In the genomic region with DNA sequence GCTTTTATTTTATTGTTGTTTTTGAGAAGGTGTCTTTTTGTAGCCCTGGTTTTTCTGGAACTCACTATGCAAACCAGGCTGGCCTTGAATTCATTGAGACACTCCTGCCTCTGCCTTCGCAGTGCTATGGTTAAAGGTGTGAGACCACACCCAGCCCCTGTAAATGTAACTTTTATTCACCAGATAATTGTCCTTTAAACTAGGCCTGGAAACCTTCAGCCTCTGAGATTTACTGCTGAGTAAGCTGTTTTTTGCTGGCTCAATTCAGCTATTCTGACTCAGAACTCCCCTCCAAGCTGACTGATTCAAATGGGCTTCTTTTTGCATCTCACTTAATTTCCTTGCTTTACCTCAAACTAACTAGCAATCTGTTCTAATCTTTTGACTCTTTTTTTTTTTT, we compare ENCODE assay signal across 26 mouse cellular contexts. TPM values are rescaled to one million over a fixed set of nuclear protein-coding genes. Genes with fewer than 3 reads are reported as not detected.
DNase-seq lines count a peak whose midpoint lies in the region; ATAC-seq and TF ChIP-seq lines count a peak whose summit lies in the region.
"Had no signal": no experiment of that assay in that cellular context is flagged by ENCODE, and none has a peak within 500 bp of the region (broad histone marks: within the 10 kb centered on the region; RNA-seq: fewer than 3 reads in every experiment).

No protein-coding gene starts in this region.

- ATAC-seq in kidney, embryonic 14.5 days (ENCODE audit: low FRiP score, low TSS enrichment) = no peak
- ATAC-seq: forebrain, embryonic 14.5 days; forebrain, embryonic 16.5 days had no signal

- dilution Hi-C loops in CH12.LX (cut with MboI; ENCODE audit: extremely low pct_ligation_motif_present, extremely low pct_unique_long_range_greater_than_20kb, low sequenced_read_pairs) = no loop called here

- H3K9ac ChIP-seq in CH12.LX (ENCODE audit: insufficient read depth, low read depth) = no peak overlapping the region
- no peak overlapping the region for H3K9ac ChIP-seq in MEL (ENCODE audit: control insufficient read depth, low read depth, low read length, poor library complexity, severe bottlenecking)
- no peak overlapping the region for H3K9ac ChIP-seq in kidney, embryonic 14.5 days (ENCODE audit: low read depth, low read length)
- H3K9ac ChIP-seq: embryonic facial prominence, embryonic 13.5 days; embryonic facial prominence, embryonic 15.5 days; forebrain, embryonic 12.5 days had no signal

- no peak overlapping the region for H3K4me2 ChIP-seq in CH12.LX (ENCODE audit: insufficient read depth, low read depth, poor library complexity, severe bottlenecking)
- H3K4me2 ChIP-seq in kidney, embryonic 14.5 days (replicated peaks; ENCODE audit: low read depth, low read length) = no peak overlapping the region
- H3K4me2 ChIP-seq: embryonic facial prominence, embryonic 13.5 days; embryonic facial prominence, embryonic 15.5 days; forebrain, embryonic 12.5 days had no signal

- in situ Hi-C loops in CH12.LX (cut with MboI; ENCODE audit: low pct_ligation_motif_present, low pct_unique_long_range_greater_than_20kb, low sequenced_read_pairs) = no loop called here

- H3K4me1 ChIP-seq in CH12.LX (ENCODE audit: control insufficient read depth in 1 of 2, insufficient read depth in 2 of 2) (peaks cover 0 to 5% of the 10 kb centered on the region in 2 experiments; a peak in 2 of 4 replicates), MEL (ENCODE audit: control insufficient read depth in 1 of 2, insufficient read depth in 2 of 2, low read length in 2 of 2) (peaks cover 0 to 3% of the 10 kb centered on the region in 2 experiments; a peak in 2 of 4 replicates)
- no peaks in the 10 kb centered on the region for H3K4me1 ChIP-seq in kidney, embryonic 14.5 days (ENCODE audit: control insufficient read depth, insufficient read depth, low read length)
- H3K4me1 ChIP-seq: embryonic facial prominence, embryonic 13.5 days; embryonic facial prominence, embryonic 15.5 days; forebrain, embryonic 10.5 days; forebrain, embryonic 12.5 days had no signal

- TF ChIP-seq CTCF in CH12.LX (conservative IDR thresholded peaks at IDR 0.05 in 1 of 2, IDR thresholded peaks at IDR 0.05 in 1 of 2; ENCODE audit: low read depth in 2 of 2, low read length in 2 of 2) (no peak), MEL (IDR thresholded peaks at IDR 0.05 in 2 of 3, conservative IDR thresholded peaks at IDR 0.05 in 1 of 3; ENCODE audit: control insufficient read depth in 1 of 3, insufficient read depth in 1 of 3, low read depth in 2 of 3, low read length in 3 of 3, poor library complexity in 1 of 3, severe bottlenecking in 1 of 3) (no peak)

- TF ChIP-seq EP300 in CH12.LX (IDR thresholded peaks at IDR 0.05; ENCODE audit: low read length) (no peak), MEL (IDR thresholded peaks at IDR 0.05; ENCODE audit: low read depth in 1 of 2, low read length in 2 of 2) (no peak)

- 100% methylated on average over 1 of the region's 1 CpGs for WGBS in kidney, embryonic 14.5 days

- no peak for TF ChIP-seq POLR2A in CH12.LX (IDR thresholded peaks at IDR 0.05; ENCODE audit: low read depth, low read length)
- TF ChIP-seq POLR2A in MEL (IDR thresholded peaks at IDR 0.05; ENCODE audit: control insufficient read depth in 1 of 2, insufficient read depth in 1 of 2, low read depth in 1 of 2, low read length in 2 of 2, poor library complexity in 1 of 2) = no peak

- H3K36me3 ChIP-seq in CH12.LX (replicated peaks in 1 of 2; ENCODE audit: control insufficient read depth in 1 of 2, insufficient read depth in 1 of 2, low read length in 1 of 2) = peaks cover 45 to 86% of the 10 kb centered on the region in 2 experiments
- H3K36me3 ChIP-seq in MEL (ENCODE audit: control insufficient read depth in 1 of 2, insufficient read depth in 2 of 2, low read length in 2 of 2) = peaks cover 5 to 33% of the 10 kb centered on the region in 2 experiments; a peak in 3 of 4 replicates
- H3K36me3 ChIP-seq in kidney, embryonic 14.5 days (ENCODE audit: control insufficient read depth, insufficient read depth, low read length) = peaks cover 74% of the 10 kb centered on the region

- H3K27ac ChIP-seq in CH12.LX (ENCODE audit: insufficient read depth, low read depth) = no peak overlapping the region
- H3K27ac ChIP-seq in MEL (ENCODE audit: control insufficient read depth, low read depth, low read length) = no peak overlapping the region
- H3K27ac ChIP-seq in kidney, embryonic 14.5 days (ENCODE audit: low read depth, low read length) = no peak overlapping the region
- H3K27ac ChIP-seq: embryonic facial prominence, embryonic 13.5 days; embryonic facial prominence, embryonic 15.5 days; forebrain, embryonic 10.5 days; forebrain, embryonic 12.5 days had no signal

- no peak overlapping the region for H3K4me3 ChIP-seq in CH12.LX (replicated peaks in 1 of 3; ENCODE audit: low read depth in 2 of 3, low read length in 2 of 3, poor library complexity in 1 of 3)
- no peak overlapping the region for H3K4me3 ChIP-seq in MEL (ENCODE audit: control insufficient read depth in 1 of 2, insufficient read depth in 1 of 2, low read depth in 2 of 2, low read length in 2 of 2)
- no peak overlapping the region for H3K4me3 ChIP-seq in kidney, embryonic 14.5 days (ENCODE audit: low read length)
- H3K4me3 ChIP-seq: embryonic facial prominence, embryonic 13.5 days; embryonic facial prominence, embryonic 15.5 days; erythroblast, embryonic 14.5 days; forebrain, embryonic 10.5 days; forebrain, embryonic 12.5 days had no signal

- TF ChIP-seq RAD21 in CH12.LX (IDR thresholded peaks at IDR 0.05; ENCODE audit: low read depth, low read length) = no peak
- no peak for TF ChIP-seq RAD21 in MEL (IDR thresholded peaks at IDR 0.05; ENCODE audit: low read depth, low read length)

- H3K9me3 ChIP-seq in CH12.LX (replicated peaks; ENCODE audit: low read length) (no peaks in the 10 kb centered on the region), MEL (replicated peaks; ENCODE audit: insufficient read depth, low read length) (no peaks in the 10 kb centered on the region)
- H3K9me3 ChIP-seq in kidney, embryonic 14.5 days (ENCODE audit: control insufficient read depth, low read length) = no peaks in the 10 kb centered on the region
- H3K9me3 ChIP-seq: embryonic facial prominence, embryonic 13.5 days; embryonic facial prominence, embryonic 15.5 days; forebrain, embryonic 10.5 days; forebrain, embryonic 12.5 days; G1E had no signal

- no peaks in the 10 kb centered on the region for H3K27me3 ChIP-seq in CH12.LX (replicated peaks)
- no peaks in the 10 kb centered on the region for H3K27me3 ChIP-seq in MEL (ENCODE audit: control insufficient read depth in 1 of 2, insufficient read depth in 2 of 2, low read length in 2 of 2)
- H3K27me3 ChIP-seq in kidney, embryonic 14.5 days (ENCODE audit: control insufficient read depth, insufficient read depth, low read length) = no peaks in the 10 kb centered on the region
- H3K27me3 ChIP-seq: embryonic facial prominence, embryonic 13.5 days; embryonic facial prominence, embryonic 15.5 days; forebrain, embryonic 12.5 days had no signal

- DNase-seq in CH12.LX (ENCODE audit: extremely low read depth) (no peak), ES-CJ7 (ENCODE audit: low read depth, low spot score) (peak; percentile 62), MEL (ENCODE audit: low read depth, low spot score) (no peak), ZHBTc4 (ENCODE audit: low read depth, low spot score) (peak; percentile 51)
- DNase-seq in adrenal gland, postnatal 14 days = no peak
- DNase-seq in thymus, postnatal 4 days = no peak
- DNase-seq: adrenal gland, adult 2 months; adrenal gland, postnatal 10 days; adrenal gland, postnatal 36 days; cerebellum, adult 11-12 months; cerebellum, adult 8-10 months; cerebellum, adult 9-11 months; cerebellum, postnatal 14 days; cerebellum, postnatal 36 days; embryo, embryonic 11 days had no signal

- H3K79me2 ChIP-seq in CH12.LX (replicated peaks; ENCODE audit: control insufficient read depth, extremely low read depth, insufficient read depth, poor library complexity, severe bottlenecking) (peaks cover 22% of the 10 kb centered on the region), MEL (ENCODE audit: control insufficient read depth, insufficient read depth, low read length, poor library complexity) (peaks cover 2% of the 10 kb centered on the region)

RNA-seq across cellular contexts. Expression of gene Amhr2, which starts 18.2 kb away (rescaled TPM):
- total RNA-seq in CH12.LX (2012; rRNA removed) (not detected in 2 replicates), CH12.LX (2014; rRNA removed) (not detected in 2 replicates), MEL (2012; rRNA removed) (6.9 and 8.0 TPM in 2 replicates)
- polyA plus RNA-seq in CH12.LX (2012; ENCODE audit: insufficient read length, low read depth) (not detected in 2 replicates), MEL (2012; ENCODE audit: insufficient read depth in 1 of 2, insufficient read length in 2 of 2, low read depth in 1 of 2, low replicate concordance in 2 of 2, missing spikeins in 1 of 2) (10 to 100 TPM in 1 of 2 experiments, not detected in 1; 22.7 TPM)
- total RNA-seq in adrenal gland, postnatal 14 days (2021) = 1.5 and 1.6 TPM in 2 replicates
- polyA plus RNA-seq in kidney, embryonic 14.5 days (2014; fragmentation: Nextera tagmentation; extraction: Ambion mirVana) = 0.51 and 0.95 TPM in 2 replicates
- total RNA-seq: common myeloid progenitor, adult 5-6 weeks; G1E had no signal
- polyA plus RNA-seq: embryonic facial prominence, embryonic 11.5 days; embryonic facial prominence, embryonic 13.5 days; G1E had no signal

RNA-seq across cellular contexts. Expression of gene Sp1, which starts 21.0 kb away (rescaled TPM):
- 23.3 and 23.5 TPM in 2 replicates for total RNA-seq in CH12.LX (2012; rRNA removed)
- total RNA-seq in CH12.LX (2014; rRNA removed) = 22.3 and 27.1 TPM in 2 replicates
- polyA plus RNA-seq in CH12.LX (2012; ENCODE audit: insufficient read length, low read depth) = 25.6 and 31.8 TPM in 2 replicates
- total RNA-seq in MEL (2012; rRNA removed) = 16.3 and 22.0 TPM in 2 replicates
- polyA plus RNA-seq in MEL (2012; ENCODE audit: insufficient read depth in 1 of 2, insufficient read length in 2 of 2, low read depth in 1 of 2, low replicate concordance in 2 of 2, missing spikeins in 1 of 2) = 10 to 100 TPM; 47.2 to 92.3 TPM
- 72.6 and 73.7 TPM in 2 replicates for total RNA-seq in adrenal gland, postnatal 14 days (2021)
- 16.5 and 16.8 TPM in 2 replicates for polyA plus RNA-seq in kidney, embryonic 14.5 days (2014; fragmentation: Nextera tagmentation; extraction: Ambion mirVana)

RNA-seq across cellular contexts. Expression of gene Prr13, which starts 31.9 kb away (rescaled TPM):
- total RNA-seq in CH12.LX (2012; rRNA removed) = 34.5 and 36.4 TPM in 2 replicates
- total RNA-seq in CH12.LX (2014; rRNA removed) = 26.1 and 32.2 TPM in 2 replicates
- polyA plus RNA-seq in CH12.LX (2012; ENCODE audit: insufficient read length, low read depth) = 94.8 and 131 TPM in 2 replicates
- total RNA-seq in MEL (2012; rRNA removed) = 15.2 and 17.3 TPM in 2 replicates
- 10 to 100 TPM in 1 of 2 experiments, not detected in 1; 73.3 TPM for polyA plus RNA-seq in MEL (2012; ENCODE audit: insufficient read depth in 1 of 2, insufficient read length in 2 of 2, low read depth in 1 of 2, low replicate concordance in 2 of 2, missing spikeins in 1 of 2)
- 75.6 and 89.5 TPM in 2 replicates for total RNA-seq in adrenal gland, postnatal 14 days (2021)
- polyA plus RNA-seq in kidney, embryonic 14.5 days (2014; fragmentation: Nextera tagmentation; extraction: Ambion mirVana) = 87.7 and 92.6 TPM in 2 replicates

RNA-seq across cellular contexts. Expression of gene Pcbp2, which starts 43.4 kb away (rescaled TPM):
- total RNA-seq in CH12.LX (2012; rRNA removed) (263 and 281 TPM in 2 replicates), CH12.LX (2014; rRNA removed) (308 and 379 TPM in 2 replicates), MEL (2012; rRNA removed) (359 and 427 TPM in 2 replicates)
- polyA plus RNA-seq in CH12.LX (2012; ENCODE audit: insufficient read length, low read depth) (1,350 and 1,545 TPM in 2 replicates), MEL (2012; ENCODE audit: insufficient read depth in 1 of 2, insufficient read length in 2 of 2, low read depth in 1 of 2, low replicate concordance in 2 of 2, missing spikeins in 1 of 2) (1,000 to 10,000 TPM in 1 of 2 experiments, 100 to 1,000 TPM in 1; 977 to 2,091 TPM)
- total RNA-seq in adrenal gland, postnatal 14 days (2021) = 726 and 812 TPM in 2 replicates
- 305 and 373 TPM in 2 replicates for polyA plus RNA-seq in kidney, embryonic 14.5 days (2014; fragmentation: Nextera tagmentation; extraction: Ambion mirVana)

RNA-seq across cellular contexts. Expression of gene Sp7, which starts 60.0 kb away (rescaled TPM):
- total RNA-seq in CH12.LX (2012; rRNA removed) (0.04 TPM in 1 of 2 replicates, not detected in the other), CH12.LX (2014; rRNA removed) (not detected in 2 replicates), MEL (2012; rRNA removed) (not detected in 2 replicates)
- polyA plus RNA-seq in CH12.LX (2012; ENCODE audit: insufficient read length, low read depth) (not detected in 2 replicates), MEL (2012; ENCODE audit: insufficient read depth in 1 of 2, insufficient read length in 2 of 2, low read depth in 1 of 2, low replicate concordance in 2 of 2, missing spikeins in 1 of 2) (not detected)
- not detected in 2 replicates for total RNA-seq in adrenal gland, postnatal 14 days (2021)
- polyA plus RNA-seq in kidney, embryonic 14.5 days (2014; fragmentation: Nextera tagmentation; extraction: Ambion mirVana) = 1.0 and 2.0 TPM in 2 replicates
- total RNA-seq: common myeloid progenitor, adult 5-6 weeks had no signal
- polyA plus RNA-seq: erythroblast, embryonic 14.5 days; G1E had no signal

Comparison
In these comparisons a context has a peak if more than half of its experiments do, and no peak if none do; other contexts are left out.
1. DNase-seq: peak in ES-CJ7 (single experiment) and ZHBTc4 (single experiment); none in CH12.LX (single experiment), MEL (single experiment), adrenal gland, postnatal 14 days (single experiment) and thymus, postnatal 4 days (single experiment).
2. Of the 35 proteins assayed by ChIP-seq in both MEL and CH12.LX: peak only in MEL: none; only in CH12.LX: none; in both: MAFK; in neither: 34.